Mouse (Mus musculus) heart, postnatal 25 days (tissue): Measurements from ENCODE around the gene Etl4. TPM values are rescaled to one million over a fixed set of nuclear protein-coding genes. Genes with fewer than 3 reads are reported as not detected.

Experiments
- DNase-seq: peaks from one replicate; pipeline ENCODE4 v3.0.0; 2022; ENCODE audit warnings: low spot score
- intact Hi-C: fragments of 180-260 bp; cut with DNase I; formaldehyde crosslinking; loops from one replicate; pipeline ENCODE4 v1.15.1; 2025
- total RNA-seq, 2 experiments: library from RNA; stranded (reverse); gene quantifications; 2 replicates each; pipeline ENCODE4 v1.2.3; 2021

Etl4 gene
- total RNA-seq, 2 experiments from 2014 or later, result 36.9 to 40.8 TPM

- intact Hi-C loops, result no loop called here
- no peak for DNase-seq
Measured at GRCm38 (mm10) chr2:20542286-20542685, 632.7 kb downstream of the Etl4 start.

GRCm38 (mm10) chr2:20545624-20546023, 636.0 kb downstream of the Etl4 start:
- DNase-seq, result no peak
- intact Hi-C loops, result no loop called here

- intact Hi-C loops, result no loop called here
- DNase-seq, result no peak
Measured at GRCm38 (mm10) chr2:20546496-20547348, 637.1 kb downstream of the Etl4 start.

- no peak for DNase-seq
- intact Hi-C loops, result no loop called here
Measured at GRCm38 (mm10) chr2:20547349-20547677, 637.7 kb downstream of the Etl4 start.

- DNase-seq, result no peak
- intact Hi-C loops, result no loop called here
Measured at GRCm38 (mm10) chr2:20547686-20548624, 638.4 kb downstream of the Etl4 start.

GRCm38 (mm10) chr2:20549065-20549464, 639.5 kb downstream of the Etl4 start:
- DNase-seq, result no peak
- intact Hi-C loops, result no loop called here

GRCm38 (mm10) chr2:20549996-20550395, 640.4 kb downstream of the Etl4 start:
- no peak for DNase-seq
- intact Hi-C loops, result no loop called here

- DNase-seq, result no peak
- intact Hi-C loops, result no loop called here
Measured at GRCm38 (mm10) chr2:20555706-20556105, 646.1 kb downstream of the Etl4 start.

GRCm38 (mm10) chr2:20559083-20559482, 649.5 kb downstream of the Etl4 start:
- intact Hi-C loops, result no loop called here

GRCm38 (mm10) chr2:20559723-20560122, 650.1 kb downstream of the Etl4 start:
- no peak for DNase-seq
- intact Hi-C loops, result no loop called here

More at GRCm38 (mm10) chr2:20559083-20559482, 649.5 kb downstream of the Etl4 start:
- no peak for DNase-seq

GRCm38 (mm10) chr2:20560581-20560980, 651.0 kb downstream of the Etl4 start:
- intact Hi-C loops, result no loop called here

GRCm38 (mm10) chr2:20563036-20563435, 653.5 kb downstream of the Etl4 start:
- intact Hi-C loops, result no loop called here
- DNase-seq, result no peak

More at GRCm38 (mm10) chr2:20560581-20560980, 651.0 kb downstream of the Etl4 start:
- DNase-seq, result no peak

- intact Hi-C loops, result no loop called here
- DNase-seq, result no peak
Measured at GRCm38 (mm10) chr2:20568456-20568855, 658.9 kb downstream of the Etl4 start.

GRCm38 (mm10) chr2:20571940-20572339, 662.4 kb downstream of the Etl4 start:
- intact Hi-C loops, result no loop called here
- no peak for DNase-seq

GRCm38 (mm10) chr2:20580331-20580730, 670.8 kb downstream of the Etl4 start:
- no peak for DNase-seq
- intact Hi-C loops, result no loop called here

- no peak for DNase-seq
- intact Hi-C loops, result no loop called here
Measured at GRCm38 (mm10) chr2:20583032-20583431, 673.5 kb downstream of the Etl4 start.

- intact Hi-C loops, result no loop called here
- no peak for DNase-seq
Measured at GRCm38 (mm10) chr2:20583562-20584153, 674.1 kb downstream of the Etl4 start.

- intact Hi-C loops, result no loop called here
- DNase-seq, result no peak
Measured at GRCm38 (mm10) chr2:20587913-20588312, 678.3 kb downstream of the Etl4 start.

- no peak for DNase-seq
- intact Hi-C loops, result no loop called here
Measured at GRCm38 (mm10) chr2:20588631-20589030, 679.1 kb downstream of the Etl4 start.

GRCm38 (mm10) chr2:20594129-20594528, 684.5 kb downstream of the Etl4 start:
- intact Hi-C loops, result no loop called here

More at GRCm38 (mm10) chr2:20594129-20594528, 684.5 kb downstream of the Etl4 start:
- DNase-seq, result no peak
